Mouse (Mus musculus): ENCODE measurements around the gene Terb2.

Gene Terb2

DNA sequence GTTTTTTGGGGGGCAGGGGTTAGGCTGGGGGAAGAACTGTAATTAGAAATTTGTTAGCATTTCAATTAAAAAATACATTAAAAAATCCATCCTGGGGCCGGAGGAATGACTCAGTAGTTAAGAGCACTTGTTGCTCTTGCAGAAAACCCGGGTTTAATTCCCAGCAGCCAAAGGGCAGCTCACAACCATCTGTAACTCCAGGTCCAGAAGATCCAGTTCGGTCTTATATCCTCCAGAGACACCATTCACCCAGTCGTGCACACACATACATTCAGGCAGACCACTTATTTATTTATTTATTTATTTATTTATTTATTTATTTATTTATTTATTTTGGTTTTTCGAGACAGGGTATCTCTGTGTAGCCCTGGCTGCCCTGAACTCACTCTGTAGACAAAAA is 47.3 kb downstream of the Terb2 start:
- DNase-seq (ENCODE audit: low read depth, low spot score): no peak

DNA sequence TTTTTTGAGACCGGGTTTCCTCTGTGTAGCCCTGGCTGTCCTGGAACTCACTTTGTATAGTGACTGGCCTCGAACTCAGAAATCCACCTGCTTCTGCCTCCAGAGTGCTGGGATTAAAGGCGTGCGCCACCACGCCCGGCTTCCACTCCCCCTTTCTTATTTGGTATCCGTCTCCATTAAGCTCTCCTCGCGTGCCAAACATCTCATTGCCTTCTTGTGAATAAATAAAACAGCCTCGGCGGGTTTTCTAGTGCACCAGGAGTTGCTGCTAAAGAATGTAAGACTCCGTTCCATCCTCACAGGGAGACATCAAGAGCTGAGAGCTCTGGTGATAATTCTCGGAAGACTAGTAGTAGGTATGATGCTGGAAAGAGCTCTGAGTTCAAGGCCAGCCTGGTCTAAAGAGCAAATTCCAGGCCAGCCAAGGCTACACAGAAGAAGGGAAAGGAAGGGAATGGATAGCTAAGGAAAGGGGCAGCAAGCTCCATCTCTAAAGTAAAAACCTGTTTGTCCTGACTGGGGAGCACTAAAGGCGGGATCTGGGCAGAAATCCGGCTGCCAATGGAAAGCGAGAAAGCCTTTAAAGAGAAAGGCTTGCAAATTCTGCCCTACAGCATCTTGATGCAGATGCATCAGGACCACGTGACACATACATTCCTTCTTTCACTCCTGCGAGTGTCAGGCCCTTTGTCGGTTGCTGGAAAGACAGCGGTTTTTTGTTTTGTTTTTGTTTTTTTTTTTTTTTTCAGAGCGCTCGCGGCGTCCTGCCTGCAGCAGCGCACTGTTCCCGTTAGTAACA is 47.9 kb downstream of the Terb2 start:
- peak; percentile 19 for DNase-seq (ENCODE audit: low read depth, low spot score)

DNA sequence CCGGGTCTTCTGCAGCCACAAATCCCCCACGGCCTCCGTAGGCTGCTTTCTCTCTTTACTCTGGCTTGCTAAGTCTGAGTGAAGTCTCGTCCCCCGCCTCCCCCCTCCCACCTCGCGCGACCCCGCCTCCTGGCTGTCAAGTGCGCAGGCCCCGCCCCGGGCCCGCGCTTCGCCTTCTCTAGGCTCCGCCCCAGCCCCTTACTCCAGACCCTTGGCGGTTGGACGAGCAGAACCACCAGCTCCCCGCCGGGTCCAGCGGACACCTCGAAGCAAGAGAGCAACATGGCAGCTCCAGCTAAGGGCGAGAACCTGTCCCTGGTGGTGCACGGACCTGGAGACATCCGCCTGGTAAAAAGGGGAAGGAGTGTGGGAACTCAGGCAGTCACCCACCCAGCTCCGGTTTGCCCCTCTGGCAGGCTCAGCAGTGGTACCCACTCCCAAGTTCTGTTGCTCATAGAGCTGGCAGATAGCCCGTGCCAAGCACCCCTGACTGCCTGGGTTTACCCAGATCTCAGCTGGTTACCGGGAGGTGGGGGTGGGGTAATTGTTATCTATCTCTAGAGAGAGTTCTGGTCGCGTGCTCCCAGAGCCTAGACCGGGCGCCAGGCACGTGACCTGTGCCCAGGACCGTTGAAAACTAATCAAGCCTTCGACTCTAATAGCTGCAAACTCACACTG is 48.7 kb downstream of the Terb2 start, which contains the start of gene Sord:
Sord (plus strand) TSS at position 139 of the 678 bp plus-strand sequence.
- peak; percentile 70 for DNase-seq (ENCODE audit: low read depth, low spot score)

DNA sequence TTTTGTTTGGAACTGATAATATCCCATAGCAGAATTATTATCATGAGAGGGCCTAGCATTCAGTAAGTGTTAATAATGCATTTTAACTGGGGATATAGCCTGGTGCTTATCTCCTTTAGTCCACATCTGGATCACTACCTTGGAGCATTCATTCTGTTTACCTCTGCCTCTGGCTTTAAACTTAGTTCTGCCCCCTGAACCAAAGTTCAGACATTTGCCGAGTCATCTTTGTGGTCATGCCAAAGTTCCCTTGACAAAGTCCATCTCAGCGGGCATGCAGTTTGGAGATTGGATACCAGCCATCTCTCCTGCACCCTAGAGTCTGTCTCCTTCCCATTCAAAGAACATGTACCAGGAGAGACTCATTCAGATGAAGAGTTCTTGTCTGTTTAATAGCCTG is 49.4 kb downstream of the Terb2 start:
- no peak for DNase-seq (ENCODE audit: low read depth, low spot score)

DNA sequence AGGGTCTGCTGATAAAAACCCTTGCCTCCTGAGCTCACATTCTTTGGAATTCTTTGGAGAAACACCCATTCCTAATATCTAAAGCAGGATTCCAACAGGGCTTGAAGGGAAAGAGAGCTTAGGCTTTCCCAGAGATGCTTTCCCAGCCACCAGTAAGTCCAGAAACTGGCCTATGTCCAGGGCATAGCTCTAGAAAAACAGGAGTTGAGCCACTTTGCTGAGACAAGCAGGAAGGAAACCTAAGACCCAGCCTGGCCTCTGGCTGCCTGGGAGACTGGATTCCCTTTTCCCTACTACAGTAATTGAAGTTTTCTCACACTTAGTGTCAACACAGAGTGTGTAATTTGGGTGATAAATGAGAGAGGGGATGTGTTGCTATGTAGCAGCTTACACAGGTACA is 50.2 kb downstream of the Terb2 start:
- DNase-seq (ENCODE audit: low read depth, low spot score): no peak

DNA sequence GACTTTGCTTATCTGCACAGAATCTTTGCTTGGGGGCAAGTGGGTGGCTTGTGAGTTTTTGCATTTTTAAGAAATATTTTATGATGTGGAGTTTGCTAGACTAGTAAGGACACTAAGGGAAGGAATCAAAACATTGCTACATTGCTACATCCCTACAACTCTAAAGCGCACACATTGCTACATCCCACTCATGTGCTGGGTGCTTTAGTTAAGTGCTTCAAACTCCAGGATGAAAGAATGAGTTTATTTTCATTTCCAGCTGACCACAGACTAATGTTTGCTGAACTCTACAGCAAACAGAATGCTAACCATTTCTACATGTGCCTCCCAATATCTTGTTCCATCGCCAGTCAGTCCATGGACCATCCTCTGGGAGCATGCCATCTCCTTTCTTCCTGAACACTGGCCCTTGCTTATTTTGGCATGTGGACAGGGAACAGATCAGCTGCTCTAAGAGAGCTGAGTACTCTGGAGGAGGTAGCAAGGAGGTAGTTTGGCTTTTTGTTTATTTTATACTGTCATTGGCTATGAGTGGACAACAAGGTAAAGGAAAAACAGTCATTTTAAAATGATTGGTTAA is 51.9 kb downstream of the Terb2 start:
- DNase-seq (ENCODE audit: low read depth, low spot score): no peak

DNA sequence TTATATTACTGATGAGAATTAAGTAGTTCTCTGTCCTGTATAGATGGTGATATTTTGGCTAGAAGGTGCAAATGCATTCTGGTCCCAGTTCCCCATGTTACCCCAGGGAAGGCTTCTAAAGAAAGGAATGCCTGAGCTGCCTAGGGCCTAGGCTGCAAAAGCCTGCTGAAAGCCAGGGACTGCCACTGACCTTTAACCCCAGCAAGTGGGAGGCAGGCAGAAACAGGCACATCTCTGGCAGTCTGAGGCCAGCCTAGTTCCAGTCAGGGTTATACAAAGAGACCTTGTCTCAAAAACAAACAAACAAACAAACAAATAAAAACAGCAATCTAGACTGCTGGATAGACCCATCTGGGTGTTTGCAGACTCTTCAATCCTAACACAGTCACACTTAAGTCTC is 54.7 kb downstream of the Terb2 start:
- no peak for DNase-seq (ENCODE audit: low read depth, low spot score)

DNA sequence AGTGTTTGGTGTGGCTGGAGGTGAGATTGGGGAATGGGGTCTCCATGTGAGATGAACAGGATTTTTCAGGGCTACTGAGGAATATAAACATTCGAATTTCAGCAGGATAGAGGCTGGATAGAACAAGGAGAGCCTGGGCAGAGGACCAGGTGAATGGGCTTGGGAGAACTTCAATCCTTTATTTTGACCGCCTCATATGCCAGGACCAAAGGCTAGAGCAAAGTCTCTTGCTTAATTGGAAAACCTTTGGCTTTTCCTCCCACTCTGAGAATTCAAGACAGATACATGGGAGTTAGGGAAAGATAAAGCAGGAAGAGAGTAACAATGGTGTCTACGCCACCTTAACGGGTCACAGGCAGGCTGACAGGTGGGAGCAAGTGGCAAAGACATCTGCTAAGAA is 55.2 kb downstream of the Terb2 start:
- DNase-seq (ENCODE audit: low read depth, low spot score): no peak

DNA sequence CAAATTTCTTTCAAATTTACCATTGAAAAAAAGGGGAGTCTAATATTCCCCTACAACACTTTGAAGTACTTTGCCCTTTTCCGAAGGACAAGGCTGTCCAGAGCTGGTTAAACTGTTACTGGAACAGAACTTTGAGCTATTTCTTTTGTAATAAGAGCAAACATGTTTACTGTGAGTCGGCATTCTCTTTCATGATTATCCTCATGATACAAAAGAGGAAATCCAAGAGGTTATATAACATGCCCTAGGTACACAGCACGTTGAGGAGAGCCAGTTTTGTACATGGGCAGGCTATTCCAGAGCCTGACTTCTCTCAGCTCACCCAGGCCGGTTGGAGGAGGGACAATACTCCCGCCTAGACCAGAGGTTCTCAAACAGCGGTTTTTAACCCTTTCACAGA is 55.9 kb downstream of the Terb2 start:
- no peak for DNase-seq (ENCODE audit: low read depth, low spot score)

DNA sequence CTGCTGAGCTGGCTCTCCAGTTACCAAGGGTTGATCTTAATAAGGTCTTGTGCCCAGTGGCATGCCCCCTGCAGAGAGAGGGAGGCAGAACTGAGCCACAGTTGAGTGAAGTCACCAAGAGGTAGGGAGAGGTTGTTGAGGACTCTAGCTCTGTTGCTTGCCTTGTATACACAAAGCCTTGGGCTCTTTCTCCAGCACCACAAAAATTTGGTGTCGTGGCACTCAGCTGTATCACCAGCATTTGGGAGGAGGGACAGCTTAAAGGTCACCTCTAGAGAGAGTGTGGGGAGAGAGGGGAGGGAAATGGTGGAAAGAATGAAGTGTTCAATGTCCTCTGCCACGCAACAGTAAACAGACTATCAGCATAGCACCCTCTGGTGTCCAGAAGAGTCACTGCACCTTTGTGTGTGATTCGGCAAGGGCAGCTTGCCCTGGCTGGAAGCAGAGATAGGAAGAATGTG is 57.6 kb downstream of the Terb2 start:
- DNase-seq (ENCODE audit: low read depth, low spot score): peak; percentile 62

DNA sequence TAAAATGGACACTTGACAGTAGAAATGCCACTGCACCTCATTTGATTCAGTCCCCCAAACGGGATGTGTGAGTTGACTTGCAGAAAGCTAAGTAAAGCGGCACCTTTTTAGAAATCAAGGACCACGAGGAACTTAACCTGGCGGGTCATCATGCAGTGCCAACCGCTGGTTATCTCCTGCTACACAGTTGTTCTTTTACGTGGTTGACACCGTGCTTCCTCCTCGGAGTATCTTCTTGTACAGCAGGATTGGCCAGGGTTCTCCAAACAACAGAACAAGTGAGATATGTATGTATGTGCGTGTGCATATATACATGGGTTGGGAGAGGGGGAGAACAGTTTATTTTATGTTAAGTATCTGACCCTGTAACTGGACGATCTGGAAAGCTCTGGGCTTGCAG is 61.7 kb downstream of the Terb2 start:
- no peak for DNase-seq (ENCODE audit: low read depth, low spot score)

DNA sequence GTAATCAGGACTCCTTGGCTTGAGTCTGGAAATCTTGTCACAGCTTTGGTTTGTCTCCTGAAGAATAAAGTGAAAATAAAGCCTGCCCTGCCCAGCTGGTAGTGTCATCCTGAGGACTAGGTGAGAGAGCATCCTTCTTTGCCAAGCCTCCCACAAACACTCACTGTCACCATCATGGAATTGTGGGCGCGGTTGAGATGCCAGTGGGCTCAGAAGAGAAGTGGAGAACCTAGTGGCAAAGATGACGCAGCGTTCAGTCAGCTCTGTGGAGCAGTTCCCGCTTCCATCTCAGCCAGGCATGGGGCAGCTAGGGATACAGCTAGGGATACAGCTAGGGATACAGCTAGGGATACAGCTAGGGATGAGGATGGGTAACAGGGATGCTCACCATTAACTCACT is 69.9 kb downstream of the Terb2 start:
- DNase-seq (ENCODE audit: low read depth, low spot score): no peak

All from retina, postnatal 7 days (tissue).